Mouse (Mus musculus): Measurements from ENCODE around the gene Slc30a2.
"Not testable (repeated sequence)": the region's sequence is repeated elsewhere in the genome, so short reads cannot be mapped to it uniquely, and the experiment has no call there.

The Slc30a2 gene

DNA sequence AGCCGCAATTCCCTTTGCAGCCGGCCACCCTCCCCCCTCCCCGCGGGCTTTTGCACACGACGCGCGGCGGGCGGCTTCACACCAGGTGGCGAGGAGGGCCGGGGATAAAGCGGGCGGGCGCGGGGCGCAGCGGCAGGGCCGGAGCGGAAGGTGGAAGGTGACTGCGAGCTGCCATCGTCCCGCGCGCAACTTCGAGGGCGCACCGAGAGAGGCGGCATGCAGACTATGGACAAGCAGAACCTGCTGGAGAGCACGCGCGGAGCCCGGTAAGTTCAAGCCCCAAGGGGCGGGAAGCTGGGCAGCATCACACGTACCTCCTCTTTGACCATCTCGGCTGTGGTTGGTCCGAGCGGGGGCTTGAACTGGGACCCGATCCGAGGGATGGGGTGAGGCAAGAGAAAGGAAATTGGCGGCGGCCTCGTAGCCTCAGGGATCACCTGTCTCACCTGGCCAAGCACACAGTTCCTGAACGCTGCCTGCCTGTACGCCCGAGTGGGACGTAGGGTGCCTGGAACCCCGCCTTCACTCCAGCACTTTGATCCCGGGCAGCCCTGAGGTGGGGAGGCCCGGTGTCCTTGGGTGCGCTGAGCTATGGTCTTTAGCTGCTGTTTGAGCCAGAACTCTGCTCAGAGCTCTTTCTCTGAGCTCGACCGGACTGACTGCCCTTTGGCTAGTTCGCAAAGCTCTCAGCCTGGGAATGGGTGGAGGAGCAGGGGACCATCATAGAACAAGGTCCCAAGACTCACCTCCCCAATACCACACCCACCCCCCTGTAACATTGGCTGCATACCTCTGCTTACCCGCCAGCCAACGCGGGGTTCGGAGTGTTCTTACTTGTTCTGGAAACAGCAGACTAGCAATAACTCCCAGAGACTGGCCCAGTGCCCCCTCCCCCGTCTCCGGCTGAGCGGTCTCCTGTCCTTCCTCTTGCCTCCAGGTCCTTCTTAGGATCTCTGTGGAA is at the start of gene Slc30a2:
Gene Slc30a2 (plus strand): TSS at position 111 of the 961 bp plus-strand sequence.
- no peak for DNase-seq (ENCODE audit: low spot score in 2 of 2)

- DNase-seq (ENCODE audit: low spot score in 2 of 2), result peak; percentile 71 to 76
Observed at GRCm38 (mm10) chr4:134293692-134294163, 49.3 kb upstream of the Slc30a2 start.

DNA sequence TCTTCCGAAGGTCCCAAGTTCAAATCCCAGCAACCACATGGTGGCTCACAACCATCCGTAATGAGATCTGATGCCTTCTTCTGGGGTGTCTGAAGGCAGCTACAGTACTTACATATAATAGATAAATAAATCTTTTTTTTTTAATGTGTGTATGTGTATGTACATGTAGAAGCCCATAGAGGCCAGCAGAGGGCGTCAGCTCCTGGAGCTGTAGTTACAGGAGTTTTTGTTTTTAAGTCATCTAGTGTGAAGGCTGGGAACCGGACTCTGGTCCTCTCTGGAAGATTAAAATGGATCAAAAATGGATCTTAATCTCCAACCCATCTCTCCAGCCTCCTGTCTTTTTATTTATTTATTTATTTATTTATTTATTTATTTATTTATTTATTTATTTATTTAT is 46.9 kb upstream of the Slc30a2 start:
- DNase-seq (ENCODE audit: low spot score in 2 of 2), result not testable (repeated sequence)

DNA sequence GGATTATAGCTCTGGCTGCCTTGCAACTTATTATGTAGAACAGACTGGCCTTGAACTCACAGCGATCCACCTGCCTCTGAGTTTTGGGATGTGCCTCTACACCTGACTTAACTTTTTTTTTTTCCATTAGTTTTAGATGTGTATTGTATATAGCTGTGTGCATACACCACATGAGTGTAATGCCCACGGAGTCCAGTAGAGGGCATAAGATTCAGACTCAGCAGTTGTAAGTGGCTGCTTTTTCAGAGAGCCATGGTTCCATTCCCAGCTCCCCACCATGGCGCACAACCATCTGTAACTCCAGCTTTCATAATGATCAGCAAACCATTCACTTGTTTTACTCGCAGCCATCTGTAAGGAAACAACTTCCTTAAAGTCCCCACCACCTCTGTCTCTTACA is 46.5 kb upstream of the Slc30a2 start:
- no peak for DNase-seq (ENCODE audit: low spot score in 2 of 2)

DNA sequence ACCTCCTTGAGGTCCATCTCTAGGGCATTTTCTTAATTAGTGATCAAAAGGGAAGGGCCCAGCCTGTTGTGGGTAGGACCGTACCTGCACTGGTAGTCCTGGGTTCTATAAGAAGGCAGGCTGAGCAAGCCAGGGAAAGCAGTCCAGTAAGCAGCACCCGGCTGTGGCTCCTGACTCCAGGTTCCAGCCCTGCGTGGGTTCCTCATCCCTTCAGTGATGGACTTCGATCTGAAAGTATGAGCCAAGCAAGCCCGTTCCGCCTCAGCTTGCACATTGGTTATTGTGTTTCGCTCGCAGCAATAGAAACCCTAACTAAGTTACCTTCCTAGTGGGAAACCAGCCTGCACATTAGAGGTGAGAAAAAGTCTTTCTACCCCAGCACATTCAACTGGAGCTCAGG is 45.6 kb upstream of the Slc30a2 start:
- no peak for DNase-seq (ENCODE audit: low spot score in 2 of 2)

GRCm38 (mm10) chr4:134298626-134299497 is 44.1 kb upstream of the Slc30a2 start:
- DNase-seq (ENCODE audit: low spot score in 2 of 2), result no peak

DNA sequence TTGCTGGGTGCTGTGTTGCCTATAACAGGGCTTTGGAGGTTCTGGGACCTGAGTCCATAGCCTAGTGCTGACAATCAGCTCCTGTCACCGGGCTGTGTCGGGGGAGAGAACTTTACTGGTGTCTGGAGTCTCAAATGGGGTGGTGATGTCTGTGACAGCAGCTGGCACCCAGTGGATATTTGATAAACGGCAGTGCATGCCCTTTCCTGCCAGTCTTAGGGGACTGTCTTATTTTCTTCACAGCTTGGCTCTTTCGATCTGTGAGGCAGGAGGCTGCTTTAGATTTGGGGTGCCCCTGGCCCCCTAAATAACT is 43.5 kb upstream of the Slc30a2 start:
- DNase-seq (ENCODE audit: low spot score in 2 of 2), result peak; percentile 58 to 62

DNA sequence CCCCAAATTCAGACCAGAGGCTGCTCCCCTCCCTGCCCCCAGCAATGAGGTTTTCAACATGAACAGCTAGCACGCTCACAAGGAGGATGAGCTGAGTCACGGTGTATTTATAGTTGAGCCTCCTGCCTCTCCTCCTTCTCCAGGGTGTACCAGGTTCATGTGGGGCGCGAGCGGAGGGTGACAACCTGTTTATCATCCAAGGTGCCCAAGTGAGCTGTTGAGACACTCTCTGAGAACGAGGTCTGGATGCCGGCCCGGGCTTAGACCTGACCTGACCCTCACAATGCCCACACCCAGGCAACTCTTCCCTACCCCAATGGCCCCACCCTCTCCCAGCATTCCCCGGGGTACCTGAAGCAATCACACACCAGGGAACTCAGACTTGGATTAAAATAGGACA is 42.7 kb upstream of the Slc30a2 start:
- peak; percentile 78 to 86 for DNase-seq (ENCODE audit: low spot score in 2 of 2)

DNA sequence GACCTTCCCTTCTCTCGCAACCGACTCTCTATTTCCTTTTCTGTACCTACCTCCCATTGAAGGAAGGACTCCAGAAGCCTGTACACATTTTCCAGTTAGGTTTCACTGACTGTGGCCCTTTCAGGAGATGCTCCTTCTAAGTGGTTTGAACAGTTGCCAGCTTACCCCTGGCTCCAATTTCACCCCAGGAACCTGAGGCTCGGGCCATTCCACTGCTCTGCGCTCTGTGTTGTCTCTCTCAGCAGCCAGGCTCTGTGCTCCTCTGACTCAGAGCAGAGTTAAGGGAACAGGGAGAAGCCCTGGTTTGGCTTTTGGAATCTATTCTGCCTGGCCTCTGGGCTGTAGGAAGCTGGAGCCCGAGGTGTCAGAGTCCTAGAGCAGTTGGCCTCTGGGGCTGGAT is 40.9 kb upstream of the Slc30a2 start:
- no peak for DNase-seq (ENCODE audit: low spot score in 2 of 2)

DNA sequence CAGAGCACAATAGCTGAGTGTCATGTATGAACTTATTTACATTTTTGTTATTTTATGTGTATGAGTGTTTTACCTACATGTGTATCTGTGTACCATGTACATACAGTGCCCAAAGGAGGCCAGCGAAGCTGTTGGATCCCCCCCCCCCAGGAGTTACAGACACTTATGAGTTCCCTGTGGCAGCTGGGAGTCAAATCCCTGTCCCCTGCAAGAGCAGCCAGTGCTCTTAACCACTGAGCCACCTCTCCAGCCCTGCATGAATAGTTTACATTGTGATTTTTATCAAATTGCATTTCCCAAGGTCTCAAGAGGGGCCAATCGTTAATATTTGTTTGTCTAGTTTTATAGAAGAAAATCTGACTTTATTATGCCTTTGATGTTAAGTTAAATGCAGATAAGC is 36.0 kb upstream of the Slc30a2 start:
- no peak for DNase-seq (ENCODE audit: low spot score in 2 of 2)

GRCm38 (mm10) chr4:134307367-134308072 is 35.5 kb upstream of the Slc30a2 start:
- DNase-seq (ENCODE audit: low spot score in 2 of 2), result peak; percentile 67 to 71

DNA sequence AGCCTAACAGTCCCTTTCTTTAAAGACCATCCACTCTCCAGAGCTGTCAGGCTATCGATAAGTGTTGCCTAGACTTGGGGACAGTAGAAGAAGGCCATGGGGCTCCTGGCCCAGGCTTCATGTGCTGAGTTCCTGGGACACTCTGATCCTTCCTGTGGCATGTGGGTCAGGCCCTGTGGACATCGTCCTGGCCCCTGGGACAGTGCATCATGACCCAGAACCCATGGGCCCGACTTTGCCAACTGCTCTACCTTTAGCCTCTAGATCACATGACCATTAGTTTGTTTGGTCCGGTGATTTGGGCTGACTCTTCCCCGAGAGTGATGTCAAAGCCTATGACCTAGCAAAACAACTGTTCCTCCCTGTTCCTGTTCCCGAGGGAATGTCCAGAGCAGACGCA is 32.9 kb upstream of the Slc30a2 start:
- DNase-seq (ENCODE audit: low spot score in 2 of 2), result no peak

DNA sequence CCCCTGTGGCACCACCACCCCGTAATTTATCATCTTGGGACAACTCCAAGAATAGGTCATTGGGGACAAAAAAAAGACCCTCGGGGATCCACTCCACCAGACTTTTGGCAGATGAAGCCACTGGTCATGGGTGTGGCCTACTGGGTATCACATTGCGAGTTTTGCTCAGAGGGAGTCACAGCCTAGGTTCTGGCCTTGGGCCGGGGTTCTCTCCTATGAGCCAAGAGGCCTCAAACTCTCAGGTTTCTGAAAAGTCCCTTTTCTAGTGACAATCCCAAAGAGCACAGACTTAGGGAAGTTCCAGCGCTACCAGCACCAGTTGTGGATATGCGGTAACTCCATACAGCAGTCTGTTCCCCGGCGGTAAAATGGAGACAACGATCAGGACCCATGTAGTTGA is 32.3 kb upstream of the Slc30a2 start:
- DNase-seq (ENCODE audit: low spot score in 2 of 2), result no peak

DNA sequence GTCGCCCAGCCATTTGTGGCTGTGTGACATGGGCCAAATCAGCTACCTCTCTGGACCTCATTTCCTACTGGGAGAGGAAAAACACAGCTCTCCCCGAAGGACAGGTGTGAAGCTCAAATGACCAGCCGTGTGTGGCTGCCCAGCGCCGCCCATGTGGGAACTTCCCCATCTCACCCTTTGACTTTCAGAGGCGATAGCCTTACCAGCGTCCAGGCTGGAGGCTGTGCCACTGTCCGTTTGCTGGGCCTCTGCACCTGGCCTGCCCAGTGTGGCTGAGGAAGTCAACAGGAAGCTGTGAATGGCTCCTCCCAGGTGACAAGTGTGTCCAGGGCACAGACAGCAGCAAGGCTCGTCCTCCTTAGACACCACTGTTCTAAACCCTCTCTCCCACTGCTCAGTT is 31.2 kb upstream of the Slc30a2 start:
- no peak for DNase-seq (ENCODE audit: low spot score in 2 of 2)

GRCm38 (mm10) chr4:134312341-134312740 is 30.6 kb upstream of the Slc30a2 start:
- no peak for DNase-seq (ENCODE audit: low spot score in 2 of 2)

- no peak for DNase-seq (ENCODE audit: low spot score in 2 of 2)
Observed at GRCm38 (mm10) chr4:134312901-134313300, 30.1 kb upstream of the Slc30a2 start.

GRCm38 (mm10) chr4:134314081-134314655 is 28.8 kb upstream of the Slc30a2 start:
- DNase-seq (ENCODE audit: low spot score in 2 of 2), result no peak

- DNase-seq (ENCODE audit: low spot score in 2 of 2), result peak; percentile 71 to 72
Observed at GRCm38 (mm10) chr4:134314876-134315275, 28.1 kb upstream of the Slc30a2 start, which contains the start of gene Trim63. Gene Trim63, plus strand, starts transcription at chr4:134315120.

- DNase-seq (ENCODE audit: low spot score in 2 of 2), result peak; percentile 42
Observed at GRCm38 (mm10) chr4:134315470-134315869, 27.5 kb upstream of the Slc30a2 start.

- peak in 1 of 2 experiments; percentile 45 for DNase-seq (ENCODE audit: low spot score in 2 of 2)
Observed at GRCm38 (mm10) chr4:134316390-134316789, 26.6 kb upstream of the Slc30a2 start.

DNA sequence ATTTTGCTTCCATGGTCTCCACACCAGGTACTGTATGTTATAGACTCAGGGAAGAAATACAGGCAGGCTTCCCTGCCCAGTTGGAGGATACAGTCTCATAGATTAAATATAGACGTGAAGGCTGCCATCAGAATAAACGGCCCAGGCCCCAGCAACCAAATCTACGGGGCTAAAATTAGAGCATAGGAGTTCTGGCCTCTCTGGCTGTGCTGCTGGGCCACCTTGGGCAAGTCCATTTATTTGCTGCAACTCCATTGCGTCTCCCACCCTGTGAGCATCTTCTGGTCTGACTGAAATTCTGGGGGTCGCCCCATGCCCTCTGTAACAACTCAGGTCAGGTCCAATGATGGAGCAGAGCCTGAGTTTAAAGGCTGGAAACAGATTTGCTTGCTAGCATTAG is 23.9 kb upstream of the Slc30a2 start:
- DNase-seq (ENCODE audit: low spot score in 2 of 2), result peak; percentile 21 to 29

Data from heart, adult 9 months (tissue).